Mouse (Mus musculus): Measurements from ENCODE around the gene Usp21.
"Not testable (repeated sequence)": the region's sequence is repeated elsewhere in the genome, so short reads cannot be mapped to it uniquely, and the experiment has no call there.

Usp21 gene

GRCm38 (mm10) chr1:171287136-171288081 lies at the start of gene Usp21:
Gene Usp21, minus strand, starts transcription at chr1:171287991.
- DNase-seq (ENCODE audit: low spot score in 2 of 2) = peak; percentile 85 to 94

GRCm38 (mm10) chr1:171330216-171330560 lies 42.4 kb upstream of the Usp21 start:
- DNase-seq (ENCODE audit: low spot score in 2 of 2) = peak in 1 of 2 experiments; percentile 25

- DNase-seq (ENCODE audit: low spot score in 2 of 2) = no peak
Measured at GRCm38 (mm10) chr1:171329433-171330215, 41.8 kb upstream of the Usp21 start.

GRCm38 (mm10) chr1:171328839-171329432 lies 41.1 kb upstream of the Usp21 start, which contains the start of gene Dedd:
Gene Dedd, plus strand, starts transcription at chr1:171329145.
- peak; percentile 89 to 90 for DNase-seq (ENCODE audit: low spot score in 2 of 2)

GRCm38 (mm10) chr1:171328244-171328643 lies 40.5 kb upstream of the Usp21 start:
- no peak for DNase-seq (ENCODE audit: low spot score in 2 of 2)

- DNase-seq (ENCODE audit: low spot score in 2 of 2) = not testable (repeated sequence)
Measured at GRCm38 (mm10) chr1:171326588-171326987, 38.8 kb upstream of the Usp21 start.

GRCm38 (mm10) chr1:171325571-171325970 lies 37.8 kb upstream of the Usp21 start:
- no peak for DNase-seq (ENCODE audit: low spot score in 2 of 2)

GRCm38 (mm10) chr1:171322012-171322411 lies 34.2 kb upstream of the Usp21 start:
- DNase-seq (ENCODE audit: low spot score in 2 of 2) = no peak

GRCm38 (mm10) chr1:171321415-171321814 lies 33.6 kb upstream of the Usp21 start:
- DNase-seq (ENCODE audit: low spot score in 2 of 2) = no peak

- DNase-seq (ENCODE audit: low spot score in 2 of 2) = no peak
Measured at GRCm38 (mm10) chr1:171320151-171320550, 32.4 kb upstream of the Usp21 start.

GRCm38 (mm10) chr1:171319748-171320147 lies 32.0 kb upstream of the Usp21 start:
- no peak for DNase-seq (ENCODE audit: low spot score in 2 of 2)

- no peak for DNase-seq (ENCODE audit: low spot score in 2 of 2)
Measured at GRCm38 (mm10) chr1:171309321-171309720, 21.5 kb upstream of the Usp21 start.

- DNase-seq (ENCODE audit: low spot score in 2 of 2) = not testable (repeated sequence)
Measured at GRCm38 (mm10) chr1:171306157-171306556, 18.4 kb upstream of the Usp21 start.

GRCm38 (mm10) chr1:171298226-171298625 lies 10.4 kb upstream of the Usp21 start:
- DNase-seq (ENCODE audit: low spot score in 2 of 2) = no peak

GRCm38 (mm10) chr1:171295063-171295402 lies 7.2 kb upstream of the Usp21 start:
- no peak for DNase-seq (ENCODE audit: low spot score in 2 of 2)

GRCm38 (mm10) chr1:171294298-171295062 lies 6.7 kb upstream of the Usp21 start, which contains the start of gene Ufc1:
Gene Ufc1, minus strand, starts transcription at chr1:171295024.
- peak; percentile 78 to 82 for DNase-seq (ENCODE audit: low spot score in 2 of 2)

GRCm38 (mm10) chr1:171293906-171294297 lies 6.1 kb upstream of the Usp21 start:
- DNase-seq (ENCODE audit: low spot score in 2 of 2) = no peak

- no peak for DNase-seq (ENCODE audit: low spot score in 2 of 2)
Measured at GRCm38 (mm10) chr1:171293351-171293750, 5.6 kb upstream of the Usp21 start.

- DNase-seq (ENCODE audit: low spot score in 2 of 2) = no peak
Measured at GRCm38 (mm10) chr1:171288328-171288727, 537 bp upstream of the Usp21 start.

- no peak for DNase-seq (ENCODE audit: low spot score in 2 of 2)
Measured at GRCm38 (mm10) chr1:171286517-171286916, 1.3 kb downstream of the Usp21 start.

Measured in urinary bladder, postnatal 36 days (tissue).